Mouse (Mus musculus): ENCODE results near the gene Lifr. TPM values are rescaled to one million over a fixed set of nuclear protein-coding genes. Genes with fewer than 3 reads are reported as not detected.

The Lifr gene
- polyA plus RNA-seq, 1 experiment from 2014 or later, result 9.4 TPM

- Histone ChIP-seq H3K27ac (ENCODE audit: low read depth, low read length) (no peak overlapping the region), H3K4me2 (ENCODE audit: low read depth, low read length, severe bottlenecking) (no peak overlapping the region), H3K9me3 (ENCODE audit: control insufficient read depth, low read length) (no peaks in the 10 kb centered on the region), H3K4me1 (replicated peaks; ENCODE audit: control insufficient read depth, insufficient read depth, low read length) (no peaks in the 10 kb centered on the region), H3K27me3 (ENCODE audit: control insufficient read depth, insufficient read depth, low read length) (no peaks in the 10 kb centered on the region), H3K36me3 (ENCODE audit: control insufficient read depth, insufficient read depth, low read length) (no peaks in the 10 kb centered on the region), H3K9ac (ENCODE audit: low read length) (no peak overlapping the region), H3K4me3 (ENCODE audit: low read depth, low read length) (no peak overlapping the region)
- DNase-seq (ENCODE audit: low spot score) (no peak), ATAC-seq (replicated peaks; ENCODE audit: low FRiP score) (no peak)
- WGBS, result 95% methylated on average over 18 of the region's 18 CpGs
Observed at GRCm38 (mm10) chr15:7149796-7150195, 59.4 kb downstream of the Lifr start.

- Histone ChIP-seq H3K4me3 (ENCODE audit: low read depth, low read length) (no peak overlapping the region), H3K4me1 (replicated peaks; ENCODE audit: control insufficient read depth, insufficient read depth, low read length) (no peaks in the 10 kb centered on the region), H3K9me3 (ENCODE audit: control insufficient read depth, low read length) (no peaks in the 10 kb centered on the region), H3K4me2 (ENCODE audit: low read depth, low read length, severe bottlenecking) (no peak overlapping the region), H3K36me3 (ENCODE audit: control insufficient read depth, insufficient read depth, low read length) (no peaks in the 10 kb centered on the region), H3K27ac (ENCODE audit: low read depth, low read length) (no peak overlapping the region), H3K9ac (ENCODE audit: low read length) (no peak overlapping the region), H3K27me3 (ENCODE audit: control insufficient read depth, insufficient read depth, low read length) (no peaks in the 10 kb centered on the region)
- WGBS, result 93% methylated on average over 9 of the region's 9 CpGs
- no peak for ATAC-seq (replicated peaks; ENCODE audit: low FRiP score)
- no peak for DNase-seq (ENCODE audit: low spot score)
Observed at GRCm38 (mm10) chr15:7150591-7150990, 60.2 kb downstream of the Lifr start.

DNA sequence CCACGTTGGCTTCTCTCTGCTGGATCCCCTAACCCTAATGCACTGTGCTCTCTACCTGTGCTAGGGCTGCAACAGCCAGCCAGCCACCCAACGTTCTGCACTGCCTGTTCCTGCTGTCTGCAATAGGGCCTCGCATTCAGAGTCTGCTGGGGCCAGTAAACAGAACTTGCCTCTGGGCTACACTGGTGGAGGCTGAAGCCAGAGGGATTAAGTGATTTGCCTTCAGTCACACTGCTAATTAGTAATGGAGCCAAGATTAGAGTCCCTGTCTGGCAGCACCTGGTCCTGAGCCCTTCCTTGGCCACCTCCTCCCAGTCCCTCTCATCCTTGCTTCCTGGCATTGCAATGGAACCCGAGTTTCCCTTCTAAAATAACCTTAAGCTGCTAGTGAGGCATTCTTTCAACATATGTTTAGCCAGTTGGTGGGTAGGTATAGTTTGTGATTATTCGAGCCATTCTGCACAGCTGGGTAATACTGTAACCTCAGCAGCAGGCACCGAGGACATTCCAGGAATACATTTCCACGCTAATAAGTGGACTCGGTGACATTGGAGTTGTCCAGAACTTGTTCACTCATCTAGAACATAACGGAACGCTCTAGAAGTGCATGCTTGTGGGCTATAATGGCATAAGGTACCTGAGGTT is 61.8 kb downstream of the Lifr start:
- Histone ChIP-seq H3K36me3 (ENCODE audit: control insufficient read depth, insufficient read depth, low read length) (no peaks in the 10 kb centered on the region), H3K9me3 (ENCODE audit: control insufficient read depth, low read length) (no peaks in the 10 kb centered on the region), H3K4me1 (replicated peaks; ENCODE audit: control insufficient read depth, insufficient read depth, low read length) (no peaks in the 10 kb centered on the region), H3K4me2 (ENCODE audit: low read depth, low read length, severe bottlenecking) (no peak overlapping the region), H3K27ac (ENCODE audit: low read depth, low read length) (no peak overlapping the region), H3K4me3 (ENCODE audit: low read depth, low read length) (no peak overlapping the region), H3K27me3 (ENCODE audit: control insufficient read depth, insufficient read depth, low read length) (no peaks in the 10 kb centered on the region), H3K9ac (ENCODE audit: low read length) (no peak overlapping the region)
- DNase-seq (ENCODE audit: low spot score) (no peak), ATAC-seq (replicated peaks; ENCODE audit: low FRiP score) (no peak)
- 66% methylated on average over 10 of the region's 10 CpGs for WGBS

GRCm38 (mm10) chr15:7154010-7154736 is 63.8 kb downstream of the Lifr start:
- Histone ChIP-seq H3K9me3 (ENCODE audit: control insufficient read depth, low read length) (no peaks in the 10 kb centered on the region), H3K27ac (ENCODE audit: low read depth, low read length) (no peak overlapping the region), H3K4me2 (ENCODE audit: low read depth, low read length, severe bottlenecking) (no peak overlapping the region), H3K9ac (ENCODE audit: low read length) (no peak overlapping the region), H3K27me3 (ENCODE audit: control insufficient read depth, insufficient read depth, low read length) (no peaks in the 10 kb centered on the region), H3K4me1 (replicated peaks; ENCODE audit: control insufficient read depth, insufficient read depth, low read length) (no peaks in the 10 kb centered on the region), H3K4me3 (ENCODE audit: low read depth, low read length) (no peak overlapping the region), H3K36me3 (ENCODE audit: control insufficient read depth, insufficient read depth, low read length) (no peaks in the 10 kb centered on the region)
- DNase-seq (ENCODE audit: low spot score) (no peak), ATAC-seq (replicated peaks; ENCODE audit: low FRiP score) (no peak)
- 90% methylated on average over 15 of the region's 15 CpGs for WGBS

DNA sequence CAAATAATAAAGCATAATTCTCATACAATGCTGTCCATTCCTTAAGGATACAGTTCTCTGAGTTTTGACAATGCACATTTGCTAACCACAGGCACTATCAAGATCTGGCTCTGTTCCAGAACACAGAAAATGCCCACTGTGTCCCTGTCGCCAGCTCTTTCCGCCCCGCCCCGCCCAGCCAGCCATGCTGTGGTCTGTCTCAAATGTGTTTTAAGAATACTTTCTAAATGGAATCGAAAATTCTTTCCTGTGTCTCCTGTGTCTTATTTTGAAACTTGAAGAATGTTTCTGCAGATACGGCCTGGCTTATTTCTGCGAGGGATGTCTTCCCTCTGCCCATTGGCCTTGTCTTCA is 64.3 kb downstream of the Lifr start:
- H3K9ac ChIP-seq (ENCODE audit: low read length), result no peak overlapping the region
- H3K27ac ChIP-seq (ENCODE audit: low read depth, low read length), result no peak overlapping the region
- H3K9me3 ChIP-seq (ENCODE audit: control insufficient read depth, low read length), result no peaks in the 10 kb centered on the region
- no peaks in the 10 kb centered on the region for H3K4me1 ChIP-seq (replicated peaks; ENCODE audit: control insufficient read depth, insufficient read depth, low read length)
- H3K4me2 ChIP-seq (ENCODE audit: low read depth, low read length, severe bottlenecking), result no peak overlapping the region
- no peak for DNase-seq (ENCODE audit: low spot score)
- no peaks in the 10 kb centered on the region for H3K36me3 ChIP-seq (ENCODE audit: control insufficient read depth, insufficient read depth, low read length)
- H3K27me3 ChIP-seq (ENCODE audit: control insufficient read depth, insufficient read depth, low read length), result no peaks in the 10 kb centered on the region
- no peak for ATAC-seq (replicated peaks; ENCODE audit: low FRiP score)
- H3K4me3 ChIP-seq (ENCODE audit: low read depth, low read length), result no peak overlapping the region
- 92% methylated on average over 7 of the region's 7 CpGs for WGBS

GRCm38 (mm10) chr15:7157658-7158057 is 67.2 kb downstream of the Lifr start:
- WGBS, result 94% methylated on average over 6 of the region's 6 CpGs
- Histone ChIP-seq H3K4me3 (ENCODE audit: low read depth, low read length) (no peak overlapping the region), H3K9me3 (ENCODE audit: control insufficient read depth, low read length) (no peaks in the 10 kb centered on the region), H3K27me3 (ENCODE audit: control insufficient read depth, insufficient read depth, low read length) (no peaks in the 10 kb centered on the region), H3K4me2 (ENCODE audit: low read depth, low read length, severe bottlenecking) (no peak overlapping the region), H3K4me1 (replicated peaks; ENCODE audit: control insufficient read depth, insufficient read depth, low read length) (no peaks in the 10 kb centered on the region), H3K9ac (ENCODE audit: low read length) (no peak overlapping the region), H3K27ac (ENCODE audit: low read depth, low read length) (no peak overlapping the region), H3K36me3 (ENCODE audit: control insufficient read depth, insufficient read depth, low read length) (no peaks in the 10 kb centered on the region)
- DNase-seq (ENCODE audit: low spot score), result no peak
- ATAC-seq (replicated peaks; ENCODE audit: low FRiP score), result no peak

DNA sequence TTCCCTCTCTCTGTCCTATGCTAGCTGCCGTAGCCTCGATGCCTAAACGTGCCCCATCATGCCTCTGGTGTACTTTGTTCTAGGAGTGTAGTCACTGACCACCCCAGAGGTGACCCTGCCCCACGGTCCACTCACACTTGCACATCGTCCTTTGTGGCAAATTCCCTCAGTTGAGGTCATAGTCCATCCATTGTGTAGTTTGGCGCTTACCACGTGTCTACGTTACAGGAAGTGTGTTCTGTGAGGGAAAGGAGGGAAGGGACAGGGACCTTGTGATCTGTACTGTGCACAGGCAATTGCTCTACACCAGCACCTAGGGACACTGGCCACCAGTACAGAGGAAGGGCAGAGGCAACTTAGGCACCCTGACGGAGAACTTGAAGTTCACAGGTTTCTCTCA is 69.5 kb downstream of the Lifr start:
- Histone ChIP-seq H3K9me3 (ENCODE audit: control insufficient read depth, low read length) (no peaks in the 10 kb centered on the region), H3K4me1 (replicated peaks; ENCODE audit: control insufficient read depth, insufficient read depth, low read length) (no peaks in the 10 kb centered on the region), H3K4me3 (ENCODE audit: low read depth, low read length) (no peak overlapping the region), H3K27ac (ENCODE audit: low read depth, low read length) (no peak overlapping the region), H3K36me3 (ENCODE audit: control insufficient read depth, insufficient read depth, low read length) (no peaks in the 10 kb centered on the region), H3K9ac (ENCODE audit: low read length) (no peak overlapping the region), H3K27me3 (ENCODE audit: control insufficient read depth, insufficient read depth, low read length) (no peaks in the 10 kb centered on the region), H3K4me2 (ENCODE audit: low read depth, low read length, severe bottlenecking) (no peak overlapping the region)
- no peak for DNase-seq (ENCODE audit: low spot score)
- WGBS, result 89% methylated on average over 9 of the region's 9 CpGs
- no peak for ATAC-seq (replicated peaks; ENCODE audit: low FRiP score)

DNA sequence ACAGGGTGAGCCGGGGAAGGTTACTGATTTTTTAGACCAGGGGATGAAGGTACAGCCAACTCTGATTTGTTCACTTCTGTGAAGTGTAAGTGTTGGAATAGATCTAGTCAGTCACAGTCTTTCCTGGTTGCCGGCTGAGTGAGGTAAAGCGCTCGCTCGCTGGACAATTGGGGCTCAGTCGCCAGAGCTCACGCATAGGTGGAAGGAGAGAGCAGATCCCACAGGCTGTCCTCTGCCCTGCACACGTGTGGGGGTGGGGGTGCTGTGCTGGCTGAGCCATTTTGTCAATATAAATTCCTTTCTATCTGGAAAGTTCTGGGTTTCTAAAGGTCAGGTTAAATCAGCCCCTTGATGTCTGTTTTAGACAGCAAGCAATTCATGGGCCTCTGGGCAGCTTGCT is 69.9 kb downstream of the Lifr start:
- ATAC-seq (replicated peaks; ENCODE audit: low FRiP score) (no peak), DNase-seq (ENCODE audit: low spot score) (no peak)
- no peak overlapping the region for H3K27ac ChIP-seq (ENCODE audit: low read depth, low read length)
- H3K9me3 ChIP-seq (ENCODE audit: control insufficient read depth, low read length), result no peaks in the 10 kb centered on the region
- no peak overlapping the region for H3K9ac ChIP-seq (ENCODE audit: low read length)
- H3K4me3 ChIP-seq (ENCODE audit: low read depth, low read length), result no peak overlapping the region
- no peaks in the 10 kb centered on the region for H3K4me1 ChIP-seq (replicated peaks; ENCODE audit: control insufficient read depth, insufficient read depth, low read length)
- H3K36me3 ChIP-seq (ENCODE audit: control insufficient read depth, insufficient read depth, low read length), result no peaks in the 10 kb centered on the region
- no peaks in the 10 kb centered on the region for H3K27me3 ChIP-seq (ENCODE audit: control insufficient read depth, insufficient read depth, low read length)
- no peak overlapping the region for H3K4me2 ChIP-seq (ENCODE audit: low read depth, low read length, severe bottlenecking)
- WGBS, result 90% methylated on average over 8 of the region's 8 CpGs

DNA sequence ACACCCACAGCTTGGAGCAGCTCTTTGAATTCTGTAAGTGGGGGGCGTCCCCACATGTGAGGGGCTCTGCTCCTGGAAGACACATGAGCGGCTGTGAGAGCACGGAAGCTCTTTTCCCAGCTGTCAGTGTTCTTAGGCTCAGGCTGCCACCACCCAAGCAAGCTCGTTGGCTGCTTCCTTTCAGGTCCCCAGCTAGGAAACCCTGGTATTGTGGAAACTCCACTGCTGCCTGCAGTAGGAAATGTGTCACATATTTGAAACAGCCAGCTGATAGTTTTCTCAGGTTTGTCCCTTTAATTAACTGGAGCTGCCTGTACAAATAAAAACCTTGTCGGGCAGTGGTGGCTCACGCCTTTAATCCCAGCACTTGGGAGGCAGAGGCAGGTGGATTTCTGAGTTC is 73.4 kb downstream of the Lifr start:
- Histone ChIP-seq H3K27ac (ENCODE audit: low read depth, low read length) (no peak overlapping the region), H3K9me3 (ENCODE audit: control insufficient read depth, low read length) (no peaks in the 10 kb centered on the region), H3K36me3 (ENCODE audit: control insufficient read depth, insufficient read depth, low read length) (no peaks in the 10 kb centered on the region), H3K4me3 (ENCODE audit: low read depth, low read length) (no peak overlapping the region), H3K9ac (ENCODE audit: low read length) (no peak overlapping the region), H3K27me3 (ENCODE audit: control insufficient read depth, insufficient read depth, low read length) (no peaks in the 10 kb centered on the region), H3K4me1 (replicated peaks; ENCODE audit: control insufficient read depth, insufficient read depth, low read length) (no peaks in the 10 kb centered on the region), H3K4me2 (ENCODE audit: low read depth, low read length, severe bottlenecking) (no peak overlapping the region)
- WGBS, result 83% methylated on average over 6 of the region's 6 CpGs
- ATAC-seq (replicated peaks; ENCODE audit: low FRiP score) (no peak), DNase-seq (ENCODE audit: low spot score) (no peak)
